Mouse (Mus musculus) midbrain, embryonic 16.5 days (tissue): ENCODE measurements around the gene Sgsm1. TPM values are rescaled to one million over a fixed set of nuclear protein-coding genes. Genes with fewer than 3 reads are reported as not detected.
A peak's percentile ranks its signal among the peaks of the same experiment; 100 is the strongest.

Experiments used
- ATAC-seq: fragments of 200-750 bp; cut with Nextera tagmentation; 2 replicates; pipeline ENCODE4 v1.8.0; 2017; ENCODE audit warnings: moderate TSS enrichment
- H3K27ac ChIP-seq: fragments of 300-500 bp; sonication (generic); 2 replicates; pipeline ENCODE4 v1.5.1; 2014; ENCODE audit warnings: mild to moderate bottlenecking, low read length, mixed read lengths
- H3K27me3 ChIP-seq: fragments of 300-500 bp; sonication (generic); 2 replicates; pipeline ENCODE4 v1.6.1; 2014; ENCODE audit warnings: low read depth, low read length, mixed read lengths; ENCODE audit not compliant: control insufficient read depth, insufficient read depth
- H3K36me3 ChIP-seq: fragments of 300-500 bp; sonication (generic); 2 replicates; pipeline ENCODE4 v1.6.1; 2014; ENCODE audit warnings: mild to moderate bottlenecking, low read length, moderate library complexity, mixed read lengths; ENCODE audit not compliant: control insufficient read depth, insufficient read depth
- H3K4me1 ChIP-seq: fragments of 300-500 bp; sonication (generic); 2 replicates; pipeline ENCODE4 v1.6.1; 2014; ENCODE audit warnings: mild to moderate bottlenecking, low read length, mixed read lengths; ENCODE audit not compliant: control insufficient read depth, insufficient read depth
- H3K4me2 ChIP-seq: fragments of 300-500 bp; sonication (generic); 2 replicates; pipeline ENCODE4 v1.6.1; 2014; ENCODE audit warnings: mild to moderate bottlenecking, low read length, mixed read lengths
- H3K4me3 ChIP-seq: fragments of 300-500 bp; sonication (generic); 2 replicates; pipeline ENCODE4 v1.5.1; 2014; ENCODE audit warnings: low read depth, mild to moderate bottlenecking, low read length, moderate library complexity, mixed read lengths
- H3K9ac ChIP-seq: fragments of 300-500 bp; sonication (generic); 2 replicates; pipeline ENCODE4 v1.6.1; 2014; ENCODE audit warnings: low read depth, low read length, mixed read lengths
- H3K9me3 ChIP-seq: fragments of 300-500 bp; sonication (generic); replicated peaks from 2 replicates; pipeline ENCODE4 v1.6.1; 2014; ENCODE audit warnings: mild to moderate bottlenecking, low read length, mixed read lengths; ENCODE audit not compliant: control insufficient read depth, poor library complexity, severe bottlenecking
- WGBS: fragments of 180-500 bp; shearing (Covaris S2); extraction: QIAGEN DNeasy Blood & Tissue Kit; methylation state at CpG from one replicate; pipeline ENCODE4 v1.1.7; 2014; 5-methylcytosine and 5-hydroxymethylcytosine counted together
- polyA plus RNA-seq: library from polyadenylated mRNA; unstranded; fragments of >200 nt; fragmentation: Nextera tagmentation; extraction: Ambion mirVana; gene quantifications from 2 replicates; pipeline ENCODE4 v1.2.1, GENCODE M21; 2015

Gene Sgsm1
- polyA plus RNA-seq, 1 experiment from 2014 or later, result 27.5 TPM

DNA sequence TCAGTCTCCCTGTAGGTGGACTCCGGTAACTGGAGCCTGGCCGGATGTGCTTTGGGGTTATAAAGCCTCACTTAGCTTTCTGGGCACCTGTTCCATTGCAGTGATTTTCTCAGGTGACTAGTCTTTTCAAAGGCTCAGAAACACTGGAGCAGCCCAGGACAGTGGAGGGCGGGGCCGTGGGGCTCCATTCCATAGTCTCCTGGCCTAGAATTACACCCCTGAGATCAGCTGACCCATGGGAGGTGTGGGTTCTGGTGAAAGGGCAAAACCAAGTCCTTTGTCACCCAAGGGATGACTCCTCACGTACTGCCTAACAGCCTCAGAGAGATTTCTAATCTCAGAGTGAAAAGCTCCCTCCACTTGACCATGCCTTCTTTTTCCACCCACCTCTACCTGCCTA is 80.4 kb downstream of the Sgsm1 start:
- peaks cover 16% of the 10 kb centered on the region for H3K4me1 ChIP-seq
- no peak overlapping the region for H3K9ac ChIP-seq
- H3K4me3 ChIP-seq, result no peak overlapping the region
- no peaks in the 10 kb centered on the region for H3K36me3 ChIP-seq
- H3K27me3 ChIP-seq, result no peaks in the 10 kb centered on the region
- no peak overlapping the region for H3K27ac ChIP-seq
- H3K9me3 ChIP-seq, result no peaks in the 10 kb centered on the region
- no peak overlapping the region for H3K4me2 ChIP-seq
- no peak for ATAC-seq
- WGBS, result 86% methylated on average over 5 of the region's 5 CpGs

DNA sequence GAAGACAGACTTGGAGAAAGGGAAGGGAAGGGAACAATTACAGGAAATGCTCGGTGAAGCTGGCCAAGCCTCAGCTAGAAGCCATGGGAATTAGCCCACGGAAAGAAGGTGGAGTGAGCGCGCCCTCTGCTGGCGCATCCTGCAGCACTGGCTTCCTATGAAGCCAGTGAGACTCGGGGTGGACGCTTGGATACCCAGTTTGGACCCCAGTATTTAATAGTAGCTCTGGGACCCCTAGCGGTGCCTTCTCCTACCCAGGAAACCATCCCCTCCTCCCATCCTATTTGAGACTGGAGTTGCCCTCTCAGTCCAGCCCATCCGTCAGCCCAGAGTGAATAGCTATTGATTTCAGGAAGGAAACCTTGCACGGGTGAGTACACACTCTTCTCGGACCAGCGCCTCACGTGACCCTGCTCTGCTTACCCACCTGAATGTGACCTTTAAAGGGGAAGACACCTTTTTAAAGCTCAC is 83.9 kb downstream of the Sgsm1 start, which contains the start of gene Tmem211:
Gene Tmem211 (plus strand): TSS at position 278 of the 471 bp plus-strand sequence.
- Histone ChIP-seq H3K36me3 (no peaks in the 10 kb centered on the region), H3K9ac (peak within 1 kb of the TSS; percentile 55), H3K4me1 (peaks cover 16% of the 10 kb centered on the region), H3K27ac (peak within 1 kb of the TSS; percentile 52), H3K4me3 (peak within 1 kb of the TSS; percentile 15), H3K9me3 (no peaks in the 10 kb centered on the region), H3K27me3 (no peaks in the 10 kb centered on the region), H3K4me2 (peak within 1 kb of the TSS; percentile 58)
- ATAC-seq, result peak; percentile 80
- 0% methylated on average over 13 of the region's 13 CpGs for WGBS

DNA sequence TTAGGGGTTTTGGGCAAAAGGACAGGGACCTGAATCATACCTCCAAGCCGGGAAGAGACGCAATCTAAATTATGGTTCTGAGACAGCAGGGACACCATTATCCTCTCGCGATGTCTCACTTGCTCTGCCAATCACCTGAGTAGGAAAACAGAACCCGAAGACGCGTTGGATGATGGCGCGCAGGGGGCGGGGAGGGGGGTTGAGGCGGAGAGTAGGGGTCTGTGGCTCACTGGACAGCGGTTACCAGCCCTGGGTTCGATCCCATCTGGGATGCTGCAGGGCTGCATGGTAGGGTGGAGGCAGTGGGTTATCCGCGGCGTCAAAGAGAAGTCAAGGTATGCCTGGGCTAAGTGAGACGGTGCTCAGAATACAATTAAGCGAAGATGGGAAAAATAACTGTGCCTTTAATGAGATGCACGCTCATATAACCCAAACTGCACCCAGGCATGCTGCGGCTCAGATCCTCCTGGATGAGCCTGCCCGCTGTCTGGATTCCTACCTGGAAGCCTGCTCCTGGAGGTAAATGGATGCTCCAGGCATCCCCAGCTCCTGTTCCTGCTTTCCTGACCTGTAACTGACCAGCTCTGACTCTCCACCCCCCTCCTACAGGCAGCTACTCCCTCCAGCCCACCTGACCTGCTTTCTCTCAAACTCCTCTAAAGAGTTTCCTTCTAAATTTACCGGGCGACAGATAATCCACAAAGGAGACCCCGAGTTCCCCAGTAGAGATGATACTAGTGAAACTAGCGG is 84.7 kb downstream of the Sgsm1 start:
- peaks cover 16% of the 10 kb centered on the region for H3K4me1 ChIP-seq
- peak overlapping the region; percentile 58 for H3K4me2 ChIP-seq
- WGBS, result 12% methylated on average over 25 of the region's 25 CpGs
- no peaks in the 10 kb centered on the region for H3K9me3 ChIP-seq
- H3K36me3 ChIP-seq, result no peaks in the 10 kb centered on the region
- peak overlapping the region; percentile 52 for H3K9ac ChIP-seq
- H3K27ac ChIP-seq, result peak overlapping the region; percentile 52
- peak overlapping the region; percentile 15 for H3K4me3 ChIP-seq
- peak; percentile 31; the same call in 1 of the 2 replicates for ATAC-seq
- H3K27me3 ChIP-seq, result no peaks in the 10 kb centered on the region

DNA sequence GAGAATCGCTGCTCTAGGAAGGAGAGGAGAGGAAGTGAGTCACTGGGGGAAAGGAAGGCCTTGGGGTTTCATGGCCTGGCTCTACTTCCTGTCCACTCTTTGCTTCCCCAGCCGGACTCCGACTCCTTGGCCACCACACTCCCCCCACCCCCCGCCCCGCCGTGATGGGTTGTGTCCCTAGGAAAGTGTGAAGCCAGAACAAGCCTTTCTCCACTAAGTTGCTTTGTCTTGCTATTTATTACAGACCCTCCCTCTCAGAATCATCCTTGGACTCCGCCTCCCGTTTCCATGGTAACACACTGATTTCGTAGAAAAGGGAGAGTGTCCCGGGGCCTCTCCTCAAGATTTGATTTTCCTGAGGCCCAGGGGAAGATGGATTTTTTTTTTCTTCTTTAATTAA is 85.3 kb downstream of the Sgsm1 start:
- H3K9me3 ChIP-seq, result no peaks in the 10 kb centered on the region
- no peak overlapping the region for H3K27ac ChIP-seq
- H3K9ac ChIP-seq, result no peak overlapping the region
- WGBS, result 9% methylated on average over 10 of the region's 10 CpGs
- peak overlapping the region; percentile 58 for H3K4me2 ChIP-seq
- H3K36me3 ChIP-seq, result no peaks in the 10 kb centered on the region
- H3K4me1 ChIP-seq, result peaks cover 16% of the 10 kb centered on the region
- no peak overlapping the region for H3K4me3 ChIP-seq
- ATAC-seq, result no peak
- H3K27me3 ChIP-seq, result no peaks in the 10 kb centered on the region

DNA sequence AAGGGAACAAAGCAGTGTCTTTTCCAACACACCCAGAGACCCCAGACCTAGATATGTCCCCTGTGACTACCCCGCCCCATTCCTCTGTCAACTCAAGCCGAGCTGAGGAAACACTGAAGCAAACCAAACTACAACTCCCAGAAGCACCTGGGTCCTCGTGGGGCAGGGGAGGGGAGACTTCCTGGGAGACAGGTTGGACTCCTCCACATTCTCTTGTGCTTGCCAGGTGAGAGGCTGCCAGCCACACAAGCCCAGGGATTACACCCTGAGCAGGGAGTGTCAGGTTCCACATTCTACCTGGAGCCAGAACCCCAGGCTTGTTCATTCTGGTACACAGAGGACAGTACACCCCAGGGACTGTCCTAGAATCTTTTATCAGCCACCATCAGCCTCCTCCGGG is 86.7 kb downstream of the Sgsm1 start:
- no peaks in the 10 kb centered on the region for H3K27me3 ChIP-seq
- H3K4me2 ChIP-seq, result no peak overlapping the region
- no peaks in the 10 kb centered on the region for H3K9me3 ChIP-seq
- no peaks in the 10 kb centered on the region for H3K36me3 ChIP-seq
- ATAC-seq, result no peak
- WGBS, result 51% methylated on average over 4 of the region's 4 CpGs
- H3K4me1 ChIP-seq, result peaks cover 16% of the 10 kb centered on the region
- no peak overlapping the region for H3K4me3 ChIP-seq
- no peak overlapping the region for H3K27ac ChIP-seq
- no peak overlapping the region for H3K9ac ChIP-seq

DNA sequence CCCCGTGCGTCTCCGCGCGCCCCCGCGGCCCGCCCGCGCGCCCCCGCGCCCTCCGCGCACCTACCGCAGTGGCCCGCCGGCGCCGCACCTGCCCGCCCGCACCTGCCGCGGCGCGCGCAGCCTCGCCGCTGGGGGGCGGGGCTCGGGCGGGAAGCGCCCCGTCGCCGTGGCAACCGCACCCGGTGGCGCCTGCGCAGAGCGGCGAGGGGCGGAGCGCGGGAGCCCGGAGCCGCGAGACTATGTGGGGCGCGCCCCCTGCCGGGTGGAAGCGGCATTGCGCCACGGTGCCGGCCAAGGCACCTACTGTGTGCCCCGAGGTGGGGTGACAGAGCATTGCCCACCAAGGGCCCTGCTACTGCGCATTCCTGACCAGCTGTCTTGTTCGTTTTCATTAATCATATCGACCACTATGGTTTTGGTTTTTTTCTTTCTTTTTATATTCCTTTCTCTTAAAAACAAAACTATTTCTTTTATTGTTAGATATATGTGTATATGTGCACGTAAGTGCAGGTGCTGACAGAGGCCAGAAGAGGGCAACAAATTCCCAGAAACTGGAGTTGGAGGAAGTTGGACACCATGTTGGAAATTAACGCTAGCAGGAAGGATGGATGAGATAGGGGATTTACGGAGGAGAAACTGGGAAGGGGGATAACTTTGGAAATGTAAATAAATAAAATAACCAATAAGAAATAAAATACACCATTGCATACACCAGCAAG is 89.3 kb downstream of the Sgsm1 start, which contains the start of gene 2900026A02Rik:
Gene 2900026A02Rik (minus strand): TSS at position 90 of the 719 bp plus-strand sequence.
- Histone ChIP-seq H3K27me3 (no peaks in the 10 kb centered on the region), H3K9me3 (no peaks in the 10 kb centered on the region), H3K4me1 (peaks cover 10% of the 10 kb centered on the region), H3K4me3 (peak within 1 kb of the TSS; percentile 69), H3K27ac (no peak within 1 kb of the TSS; the same call in 1 of the 2 replicates), H3K4me2 (peak within 1 kb of the TSS; percentile 63), H3K36me3 (no peaks in the 10 kb centered on the region), H3K9ac (peak within 1 kb of the TSS; percentile 63)
- WGBS, result 15% methylated on average over 33 of the region's 62 CpGs
- ATAC-seq, result peak; percentile 39

DNA sequence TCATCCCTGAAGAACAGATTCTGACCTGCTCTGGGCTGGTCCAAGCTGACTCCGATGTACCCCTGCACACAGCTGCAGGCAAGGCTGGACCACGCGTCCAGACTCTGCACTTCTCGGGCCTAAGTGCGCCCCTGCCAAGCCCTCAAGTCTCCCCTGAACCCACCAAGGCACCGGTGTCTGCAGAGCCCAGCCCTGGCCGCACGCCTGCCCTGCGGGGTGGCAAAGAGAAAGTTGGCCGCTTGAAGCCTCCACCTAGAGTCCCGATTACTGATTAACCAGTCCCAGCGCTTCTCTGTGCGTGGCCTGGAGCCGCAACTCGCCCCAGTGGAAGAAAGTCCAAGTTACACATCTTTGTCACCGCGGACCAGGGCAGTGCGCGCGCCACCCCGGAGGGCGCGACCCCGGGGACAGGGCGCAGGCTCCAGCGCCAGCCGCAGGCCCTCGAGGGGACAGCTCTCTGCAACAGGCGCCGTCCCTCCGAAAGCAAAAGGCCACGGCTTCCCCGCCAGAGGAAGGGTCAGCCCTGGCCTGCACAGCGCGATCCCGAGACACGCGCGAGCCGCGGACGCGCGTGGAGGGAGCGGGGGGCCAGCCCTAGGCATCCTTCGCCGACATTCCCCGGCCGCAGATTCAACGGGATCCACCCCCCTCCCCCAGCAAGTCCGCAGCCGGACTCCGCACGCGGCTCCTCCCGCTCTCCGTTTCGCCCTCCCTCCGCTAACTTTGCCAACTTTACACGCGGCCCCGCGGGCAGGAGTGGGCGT is 90.0 kb downstream of the Sgsm1 start:
- Histone ChIP-seq H3K4me1 (peaks cover 3% of the 10 kb centered on the region), H3K27ac (no peak overlapping the region; the same call in 1 of the 2 replicates), H3K9me3 (no peaks in the 10 kb centered on the region), H3K36me3 (no peaks in the 10 kb centered on the region), H3K27me3 (no peaks in the 10 kb centered on the region), H3K4me3 (peak overlapping the region; percentile 69), H3K9ac (peak overlapping the region; percentile 63), H3K4me2 (peak overlapping the region; percentile 63)
- peak; percentile 43 for ATAC-seq
- 2% methylated on average over 46 of the region's 64 CpGs for WGBS

DNA sequence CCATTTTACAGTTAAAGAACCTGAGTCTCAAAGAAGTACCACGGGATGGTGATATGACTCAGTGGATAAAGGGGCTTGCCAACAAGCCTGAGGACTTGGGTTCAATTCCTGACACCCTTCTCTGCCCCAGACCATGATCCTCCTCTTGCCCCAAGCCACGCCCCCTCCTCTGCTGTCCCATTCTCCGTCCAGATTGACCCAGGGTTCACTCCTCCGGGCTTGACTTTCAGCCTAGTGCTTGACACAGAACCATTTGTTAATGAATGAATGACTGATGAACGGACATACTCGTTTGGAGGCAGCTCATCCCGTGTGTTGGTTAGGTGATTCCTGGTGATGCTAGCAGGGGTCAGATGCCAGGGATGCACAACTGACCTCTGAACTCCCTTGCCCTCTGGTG is 90.7 kb downstream of the Sgsm1 start:
- Histone ChIP-seq H3K4me3 (no peak overlapping the region), H3K4me2 (no peak overlapping the region), H3K4me1 (no peaks in the 10 kb centered on the region), H3K27me3 (no peaks in the 10 kb centered on the region), H3K9me3 (no peaks in the 10 kb centered on the region), H3K36me3 (no peaks in the 10 kb centered on the region), H3K9ac (no peak overlapping the region), H3K27ac (no peak overlapping the region)
- no peak for ATAC-seq
- WGBS, result 67% methylated on average over 7 of the region's 7 CpGs
